Mouse (Mus musculus): ENCODE measurements around the gene Fut4. TPM values are rescaled to one million over a fixed set of nuclear protein-coding genes. Genes with fewer than 3 reads are reported as not detected.

The Fut4 gene
- polyA plus RNA-seq, 1 experiment from 2014 or later, result 14.5 TPM

DNA sequence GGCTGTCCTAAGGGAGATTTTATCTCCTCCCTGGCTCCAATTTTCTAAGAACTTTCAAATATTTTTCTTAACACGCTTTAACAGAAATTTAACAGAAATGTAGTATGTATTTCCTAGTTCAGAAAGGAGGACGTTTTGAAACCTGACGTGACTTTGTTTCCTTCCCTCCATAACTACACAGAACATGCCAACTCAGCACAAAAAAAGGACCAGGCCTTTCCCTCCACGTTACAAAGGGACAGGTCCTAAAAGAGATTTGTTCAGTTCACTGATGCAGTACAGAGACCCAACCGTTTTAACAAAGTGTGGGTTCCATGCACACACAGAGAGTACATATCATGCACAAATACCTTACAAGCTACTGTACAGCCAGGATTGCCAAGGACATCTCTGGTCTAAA lies 30.6 kb downstream of the Fut4 start:
- no peak overlapping the region for H3K27ac ChIP-seq (replicated peaks)
- H3K4me3 ChIP-seq (ENCODE audit: low read depth, low read length), result no peak overlapping the region
- H3K4me2 ChIP-seq (replicated peaks; ENCODE audit: low read depth), result no peak overlapping the region
- no peak overlapping the region for H3K9ac ChIP-seq (ENCODE audit: low read length)
- H3K9me3 ChIP-seq (ENCODE audit: control insufficient read depth, low read length), result no peaks in the 10 kb centered on the region
- TF ChIP-seq EP300 (optimal IDR thresholded peaks at IDR 0.05) (no peak), CTCF (IDR thresholded peaks at IDR 0.05; ENCODE audit: low read depth) (no peak)
- ATAC-seq (ENCODE audit: low FRiP score, low TSS enrichment) (no peak), DNase-seq (ENCODE audit: low spot score) (no peak)
- H3K4me1 ChIP-seq (replicated peaks; ENCODE audit: control insufficient read depth, insufficient read depth), result 0 out of 2 replicates have a peak, but pooled peaks cover 3% of the 10 kb centered on the region
- 79% methylated on average over 5 of the region's 5 CpGs for WGBS
- no peaks in the 10 kb centered on the region for H3K36me3 ChIP-seq (ENCODE audit: control insufficient read depth, insufficient read depth, low read length)
- no peaks in the 10 kb centered on the region for H3K27me3 ChIP-seq (ENCODE audit: control insufficient read depth, insufficient read depth, low read length)

GRCm38 (mm10) chr9:14720384-14720783 lies 31.8 kb downstream of the Fut4 start:
- DNase-seq (ENCODE audit: low spot score) (no peak), ATAC-seq (ENCODE audit: low FRiP score, low TSS enrichment) (no peak)
- Histone ChIP-seq H3K4me1 (replicated peaks; ENCODE audit: control insufficient read depth, insufficient read depth) (0 out of 2 replicates have a peak, but pooled peaks cover 3% of the 10 kb centered on the region), H3K36me3 (ENCODE audit: control insufficient read depth, insufficient read depth, low read length) (no peaks in the 10 kb centered on the region), H3K9ac (ENCODE audit: low read length) (no peak overlapping the region), H3K4me2 (replicated peaks; ENCODE audit: low read depth) (no peak overlapping the region), H3K27ac (replicated peaks) (no peak overlapping the region), H3K4me3 (ENCODE audit: low read depth, low read length) (no peak overlapping the region), H3K27me3 (ENCODE audit: control insufficient read depth, insufficient read depth, low read length) (no peaks in the 10 kb centered on the region), H3K9me3 (ENCODE audit: control insufficient read depth, low read length) (no peaks in the 10 kb centered on the region)
- TF ChIP-seq CTCF (IDR thresholded peaks at IDR 0.05; ENCODE audit: low read depth) (no peak), EP300 (optimal IDR thresholded peaks at IDR 0.05) (no peak)
- 73% methylated on average over 2 of the region's 2 CpGs for WGBS

DNA sequence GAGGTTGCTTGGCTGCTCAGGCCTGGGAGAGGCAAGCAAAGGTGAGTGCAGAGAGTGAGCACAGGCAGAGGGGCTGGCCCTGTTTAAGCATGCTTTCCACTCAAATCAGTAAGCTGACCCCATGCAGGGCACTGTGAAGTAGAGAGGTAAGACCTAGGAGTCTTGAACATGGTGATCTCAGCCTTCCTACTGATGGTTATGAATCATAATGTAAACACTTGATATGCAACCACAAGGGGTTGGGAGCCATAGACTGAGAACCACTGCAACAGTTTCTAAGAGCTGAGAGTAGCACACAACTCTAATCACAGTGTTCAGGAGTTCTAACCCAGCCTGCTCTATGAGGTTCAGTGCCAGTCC lies 33.9 kb downstream of the Fut4 start:
- H3K27ac ChIP-seq (replicated peaks), result peak overlapping the region; percentile 41
- TF ChIP-seq EP300 (optimal IDR thresholded peaks at IDR 0.05) (no peak), CTCF (IDR thresholded peaks at IDR 0.05; ENCODE audit: low read depth) (no peak)
- no peaks in the 10 kb centered on the region for H3K36me3 ChIP-seq (ENCODE audit: control insufficient read depth, insufficient read depth, low read length)
- H3K4me1 ChIP-seq (replicated peaks; ENCODE audit: control insufficient read depth, insufficient read depth), result 0 out of 2 replicates have a peak, but pooled peaks cover 3% of the 10 kb centered on the region
- H3K9ac ChIP-seq (ENCODE audit: low read length), result peak overlapping the region; percentile 45; the same call in 1 of the 2 replicates
- no peaks in the 10 kb centered on the region for H3K27me3 ChIP-seq (ENCODE audit: control insufficient read depth, insufficient read depth, low read length)
- ATAC-seq (ENCODE audit: low FRiP score, low TSS enrichment), result peak; percentile 78; the same call in 1 of the 2 replicates
- H3K9me3 ChIP-seq (ENCODE audit: control insufficient read depth, low read length), result no peaks in the 10 kb centered on the region
- peak overlapping the region; percentile 27 for H3K4me3 ChIP-seq (ENCODE audit: low read depth, low read length)
- H3K4me2 ChIP-seq (replicated peaks; ENCODE audit: low read depth), result peak overlapping the region; percentile 45
- no peak for DNase-seq (ENCODE audit: low spot score)

- Histone ChIP-seq H3K36me3 (ENCODE audit: control insufficient read depth, insufficient read depth, low read length) (no peaks in the 10 kb centered on the region), H3K4me2 (replicated peaks; ENCODE audit: low read depth) (peak overlapping the region; percentile 45), H3K4me3 (ENCODE audit: low read depth, low read length) (peak overlapping the region; percentile 27), H3K9me3 (ENCODE audit: control insufficient read depth, low read length) (no peaks in the 10 kb centered on the region), H3K4me1 (replicated peaks; ENCODE audit: control insufficient read depth, insufficient read depth) (0 out of 2 replicates have a peak, but pooled peaks cover 3% of the 10 kb centered on the region), H3K9ac (ENCODE audit: low read length) (peak overlapping the region; percentile 45; the same call in 1 of the 2 replicates), H3K27me3 (ENCODE audit: control insufficient read depth, insufficient read depth, low read length) (no peaks in the 10 kb centered on the region), H3K27ac (replicated peaks) (peak overlapping the region; percentile 41)
- DNase-seq (ENCODE audit: low spot score) (no peak), ATAC-seq (ENCODE audit: low FRiP score, low TSS enrichment) (peak; percentile 22; the same call in 1 of the 2 replicates)
- 37% methylated on average over 14 of the region's 14 CpGs for WGBS
- peak; percentile 35; the same call in 1 of the 2 replicates for TF ChIP-seq CTCF (IDR thresholded peaks at IDR 0.05; ENCODE audit: low read depth)
- TF ChIP-seq EP300 (optimal IDR thresholded peaks at IDR 0.05), result no peak
These were observed 34.4 kb downstream of the Fut4 start for GRCm38 (mm10) chr9:14717689-14718331.

DNA sequence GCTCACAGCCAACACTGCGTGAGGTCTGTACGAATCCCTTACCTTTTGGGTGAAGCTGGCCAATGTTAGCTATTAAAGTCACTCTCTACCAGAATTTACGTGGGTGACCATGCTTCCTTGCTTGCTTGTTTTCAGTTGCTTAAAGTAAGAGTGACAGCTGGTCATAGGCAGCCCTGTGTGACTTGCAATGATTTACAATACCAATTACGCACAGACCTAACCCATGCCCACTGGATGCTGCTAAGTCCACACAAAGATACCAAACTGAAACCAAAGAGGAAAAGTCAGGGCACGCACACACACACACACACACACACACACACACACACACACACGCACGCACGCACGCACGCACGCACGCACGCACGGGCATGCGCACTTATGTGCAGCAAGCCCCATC lies 36.9 kb downstream of the Fut4 start:
- Histone ChIP-seq H3K4me1 (replicated peaks; ENCODE audit: control insufficient read depth, insufficient read depth) (0 out of 2 replicates have a peak, but pooled peaks cover 3% of the 10 kb centered on the region), H3K27ac (replicated peaks) (no peak overlapping the region), H3K4me2 (replicated peaks; ENCODE audit: low read depth) (no peak overlapping the region), H3K36me3 (ENCODE audit: control insufficient read depth, insufficient read depth, low read length) (no peaks in the 10 kb centered on the region), H3K9me3 (ENCODE audit: control insufficient read depth, low read length) (no peaks in the 10 kb centered on the region), H3K27me3 (ENCODE audit: control insufficient read depth, insufficient read depth, low read length) (no peaks in the 10 kb centered on the region), H3K9ac (ENCODE audit: low read length) (no peak overlapping the region), H3K4me3 (ENCODE audit: low read depth, low read length) (no peak overlapping the region)
- TF ChIP-seq CTCF (IDR thresholded peaks at IDR 0.05; ENCODE audit: low read depth), result no peak
- TF ChIP-seq EP300 (optimal IDR thresholded peaks at IDR 0.05), result no peak
- no peak for DNase-seq (ENCODE audit: low spot score)
- ATAC-seq (ENCODE audit: low FRiP score, low TSS enrichment), result no peak
- 88% methylated on average over 15 of the region's 15 CpGs for WGBS

- Histone ChIP-seq H3K4me3 (ENCODE audit: low read depth, low read length) (no peak overlapping the region), H3K27ac (replicated peaks) (no peak overlapping the region), H3K27me3 (ENCODE audit: control insufficient read depth, insufficient read depth, low read length) (no peaks in the 10 kb centered on the region), H3K36me3 (ENCODE audit: control insufficient read depth, insufficient read depth, low read length) (no peaks in the 10 kb centered on the region), H3K4me1 (replicated peaks; ENCODE audit: control insufficient read depth, insufficient read depth) (no peaks in the 10 kb centered on the region), H3K9me3 (ENCODE audit: control insufficient read depth, low read length) (no peaks in the 10 kb centered on the region), H3K9ac (ENCODE audit: low read length) (no peak overlapping the region), H3K4me2 (replicated peaks; ENCODE audit: low read depth) (no peak overlapping the region)
- TF ChIP-seq EP300 (optimal IDR thresholded peaks at IDR 0.05) (no peak), CTCF (IDR thresholded peaks at IDR 0.05; ENCODE audit: low read depth) (no peak)
- ATAC-seq (ENCODE audit: low FRiP score, low TSS enrichment) (no peak), DNase-seq (ENCODE audit: low spot score) (no peak)
- 89% methylated on average over 3 of the region's 3 CpGs for WGBS
These were observed 41.3 kb downstream of the Fut4 start for GRCm38 (mm10) chr9:14710910-14711309.

Measured in stomach, postnatal 0 days (tissue).